Mouse (Mus musculus): ENCODE measurements around the gene Trp53.

DNA sequence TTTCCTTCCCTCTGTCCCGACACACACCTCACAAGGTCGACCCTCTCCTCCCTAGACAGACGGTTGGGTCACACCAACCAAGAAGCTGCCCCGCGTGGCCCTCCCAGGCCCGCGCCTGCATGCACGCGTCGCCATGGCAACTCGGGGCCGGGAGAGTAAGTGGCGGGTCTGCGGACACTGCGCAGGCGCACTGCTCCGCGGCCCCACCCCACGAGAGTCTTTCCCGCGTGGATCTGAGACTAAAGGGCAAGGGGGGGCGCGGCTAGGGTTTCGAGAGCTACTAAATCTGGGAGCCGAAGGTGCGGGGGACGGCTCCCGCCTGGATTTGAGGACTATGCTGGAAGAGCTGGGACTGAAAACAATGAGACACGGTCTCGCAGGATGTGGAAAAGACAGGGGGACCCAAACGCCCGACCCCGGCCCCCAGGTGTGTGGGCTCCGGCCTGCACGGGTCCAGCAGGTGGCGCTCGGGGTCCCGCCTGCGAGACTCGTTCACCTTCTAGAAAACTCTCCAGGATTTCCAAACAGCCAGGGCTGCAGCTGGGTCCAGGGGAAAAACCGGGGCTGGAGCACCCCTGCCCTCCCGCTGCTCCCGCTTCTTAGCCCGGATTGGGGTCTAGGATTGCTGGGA, 33.6 kb upstream of the Trp53 start:
- TF ChIP-seq CTCF (IDR thresholded peaks at IDR 0.05; ENCODE audit: low read depth), result peak; percentile 55
- TF ChIP-seq EP300 (IDR thresholded peaks at IDR 0.05; ENCODE audit: low read depth), result no peak

Measured in liver, postnatal 0 days (tissue).